Mouse (Mus musculus): ENCODE results near the gene Slfn4. TPM values are rescaled to one million over a fixed set of nuclear protein-coding genes. Genes with fewer than 3 reads are reported as not detected.

Slfn4 gene
- total and polyA plus RNA-seq, 2 experiments, result 0.11 to 0.28 TPM

GRCm38 (mm10) chr11:83238389-83238788 lies 63.4 kb downstream of the Slfn4 start:
- DNase-seq (ENCODE audit: extremely low read depth, low read depth, low spot score), result no peak
- Histone ChIP-seq H3K79me2 (ENCODE audit: control insufficient read depth, insufficient read depth, low read length) (no peaks in the 10 kb centered on the region), H3K9ac (ENCODE audit: low read depth, low read length) (no peak overlapping the region), H3K27ac (replicated peaks; ENCODE audit: insufficient read depth, low read depth, low read length) (no peak overlapping the region), H3K4me3 (ENCODE audit: insufficient read depth, low read depth, low read length) (no peak overlapping the region), H3K4me1 (ENCODE audit: control insufficient read depth, insufficient read depth, low read length) (no peaks in the 10 kb centered on the region), H3K27me3 (ENCODE audit: control insufficient read depth, insufficient read depth, low read length) (no peaks in the 10 kb centered on the region), H3K36me3 (ENCODE audit: control insufficient read depth, insufficient read depth, low read length) (no peaks in the 10 kb centered on the region)
- TF ChIP-seq POLR2A (IDR thresholded peaks at IDR 0.05; ENCODE audit: extremely low read depth, insufficient read depth, low read length), result no peak
- TF ChIP-seq CTCF (IDR thresholded peaks at IDR 0.05; ENCODE audit: low read depth, low read length), result no peak
- 83% methylated on average over 2 of the region's 2 CpGs for WGBS

GRCm38 (mm10) chr11:83239811-83240210 lies 64.8 kb downstream of the Slfn4 start:
- H3K27me3 ChIP-seq (ENCODE audit: control insufficient read depth, insufficient read depth, low read length), result no peaks in the 10 kb centered on the region
- H3K36me3 ChIP-seq (ENCODE audit: control insufficient read depth, insufficient read depth, low read length), result no peaks in the 10 kb centered on the region
- WGBS, result 21% methylated on average over 2 of the region's 2 CpGs
- no peak overlapping the region for H3K4me3 ChIP-seq (ENCODE audit: insufficient read depth, low read depth, low read length)
- no peak overlapping the region for H3K9ac ChIP-seq (ENCODE audit: low read depth, low read length)
- TF ChIP-seq POLR2A (IDR thresholded peaks at IDR 0.05; ENCODE audit: extremely low read depth, insufficient read depth, low read length), result no peak
- TF ChIP-seq CTCF (IDR thresholded peaks at IDR 0.05; ENCODE audit: low read depth, low read length), result no peak
- no peak overlapping the region for H3K27ac ChIP-seq (replicated peaks; ENCODE audit: insufficient read depth, low read depth, low read length)
- no peak for DNase-seq (ENCODE audit: extremely low read depth, low read depth, low spot score)
- no peaks in the 10 kb centered on the region for H3K79me2 ChIP-seq (ENCODE audit: control insufficient read depth, insufficient read depth, low read length)
- H3K4me1 ChIP-seq (ENCODE audit: control insufficient read depth, insufficient read depth, low read length), result no peaks in the 10 kb centered on the region

Other genes with a start within 250 kb of the Slfn4 start
- 9.5 and 12.0 TPM in 2 replicates for gene Slfn5, start 223.8 kb upstream of the Slfn4 start, total RNA-seq (2014; rRNA removed)
- gene Slfn5, start 223.8 kb upstream of the Slfn4 start, polyA plus RNA-seq (2012; rRNA removed), result 0.83 and 1.3 TPM in 2 replicates
- 2.7 and 3.1 TPM in 2 replicates for gene Slfn9, start 183.4 kb upstream of the Slfn4 start, total RNA-seq (2014; rRNA removed)
- 0.20 and 0.25 TPM in 2 replicates for gene Slfn9, start 183.4 kb upstream of the Slfn4 start, polyA plus RNA-seq (2012; rRNA removed)
- 2.6 and 4.4 TPM in 2 replicates for gene Slfn8, start 154.4 kb upstream of the Slfn4 start, total RNA-seq (2014; rRNA removed)
- 0.30 and 0.50 TPM in 2 replicates for gene Slfn8, start 154.4 kb upstream of the Slfn4 start, polyA plus RNA-seq (2012; rRNA removed)
- gene Slfn2, start 110.1 kb upstream of the Slfn4 start, total RNA-seq (2014; rRNA removed), result 5.6 and 8.7 TPM in 2 replicates
- gene Slfn2, start 110.1 kb upstream of the Slfn4 start, polyA plus RNA-seq (2012; rRNA removed), result 0.95 and 1.5 TPM in 2 replicates
- gene Slfn1, start 58.3 kb upstream of the Slfn4 start, total RNA-seq (2014; rRNA removed), result 0.27 and 0.74 TPM in 2 replicates
- 0.19 and 0.38 TPM in 2 replicates for gene Slfn1, start 58.3 kb upstream of the Slfn4 start, polyA plus RNA-seq (2012; rRNA removed)
- gene Slfn3, start 16.1 kb downstream of the Slfn4 start, total RNA-seq (2014; rRNA removed), result 0.34 and 0.55 TPM in 2 replicates
- not detected in 2 replicates for gene Slfn3, start 16.1 kb downstream of the Slfn4 start, polyA plus RNA-seq (2012; rRNA removed)
- gene Slfn14, start 111.5 kb downstream of the Slfn4 start, total RNA-seq (2014; rRNA removed), result not detected in 2 replicates
- gene Slfn14, start 111.5 kb downstream of the Slfn4 start, polyA plus RNA-seq (2012; rRNA removed), result not detected in 2 replicates
- gene Ap2b1, start 123.8 kb downstream of the Slfn4 start, total RNA-seq (2014; rRNA removed), result 25.4 and 31.3 TPM in 2 replicates
- 16.2 and 16.3 TPM in 2 replicates for gene Ap2b1, start 123.8 kb downstream of the Slfn4 start, polyA plus RNA-seq (2012; rRNA removed)
- 4.3 and 5.5 TPM in 2 replicates for gene Pex12, start 127.4 kb downstream of the Slfn4 start, total RNA-seq (2014; rRNA removed)
- gene Pex12, start 127.4 kb downstream of the Slfn4 start, polyA plus RNA-seq (2012; rRNA removed), result 7.9 and 10.1 TPM in 2 replicates
- 0.07 and 0.18 TPM in 2 replicates for gene Rasl10b, start 234.0 kb downstream of the Slfn4 start, total RNA-seq (2014; rRNA removed)
- 0.12 and 0.24 TPM in 2 replicates for gene Rasl10b, start 234.0 kb downstream of the Slfn4 start, polyA plus RNA-seq (2012; rRNA removed)

Measured in liver, adult 2 months (tissue).